Mouse (Mus musculus) cerebellum, adult 2 months (tissue): Measurements from ENCODE around the gene Kifc5b. TPM values are rescaled to one million over a fixed set of nuclear protein-coding genes. Genes with fewer than 3 reads are reported as not detected.
A peak's percentile ranks its signal among the peaks of the same experiment; 100 is the strongest.
"Not testable (repeated sequence)": the region's sequence is repeated elsewhere in the genome, so short reads cannot be mapped to it uniquely, and the experiment has no call there.

Experiments
- DNase-seq, 2 experiments: peaks; one replicate each; pipeline ENCODE4 v3.0.0; 2021
- H3K27ac ChIP-seq: fragments of 200-500 bp; 2 replicates; pipeline ENCODE4 v1.5.1; 2012; ENCODE audit warnings: low read length, control low read depth, inconsistent platforms; ENCODE audit not compliant: insufficient read depth
- H3K27me3 ChIP-seq: fragments of 200-500 bp; 2 replicates; pipeline ENCODE4 v1.6.1; 2012; ENCODE audit warnings: inconsistent platforms, mild to moderate bottlenecking, low read length, moderate library complexity; ENCODE audit not compliant: control insufficient read depth, insufficient read depth
- H3K4me1 ChIP-seq: fragments of 200-500 bp; 2 replicates; pipeline ENCODE4 v1.6.1; 2011; ENCODE audit warnings: low read length; ENCODE audit not compliant: control insufficient read depth, insufficient read depth
- H3K4me3 ChIP-seq: fragments of 200-500 bp; replicated peaks from 2 replicates; pipeline ENCODE3; 2011; ENCODE audit warnings: mild to moderate bottlenecking, low read depth, low read length, control low read depth; ENCODE audit not compliant: insufficient read depth
- CTCF ChIP-seq: fragments of 200-500 bp; IDR thresholded peaks from 2 replicates; pipeline ENCODE4 v1.5.1; 2011; ENCODE audit warnings: low read depth, mild to moderate bottlenecking, control low read depth, low read length, moderate library complexity, borderline replicate concordance; ENCODE audit not compliant: insufficient read depth
- POLR2A ChIP-seq: fragments of 200-500 bp; IDR thresholded peaks from 2 replicates; pipeline ENCODE4 v1.6.1; 2011; ENCODE audit warnings: low read length, control low read depth, borderline replicate concordance; ENCODE audit not compliant: insufficient read depth
- WGBS: fragments of 180-500 bp; shearing (Covaris S2); methylation state at CpG from one replicate; pipeline ENCODE4 v1.1.7; 2018; 5-methylcytosine and 5-hydroxymethylcytosine counted together
- polyA plus RNA-seq: library from polyadenylated mRNA; depleted of rRNA; stranded (reverse); fragments of >200 nt; gene quantifications from 2 replicates; pipeline ENCODE4 v1.2.3, GENCODE M21; 2012

The Kifc5b gene
- polyA plus RNA-seq, 1 experiment: 5.9 TPM

DNA sequence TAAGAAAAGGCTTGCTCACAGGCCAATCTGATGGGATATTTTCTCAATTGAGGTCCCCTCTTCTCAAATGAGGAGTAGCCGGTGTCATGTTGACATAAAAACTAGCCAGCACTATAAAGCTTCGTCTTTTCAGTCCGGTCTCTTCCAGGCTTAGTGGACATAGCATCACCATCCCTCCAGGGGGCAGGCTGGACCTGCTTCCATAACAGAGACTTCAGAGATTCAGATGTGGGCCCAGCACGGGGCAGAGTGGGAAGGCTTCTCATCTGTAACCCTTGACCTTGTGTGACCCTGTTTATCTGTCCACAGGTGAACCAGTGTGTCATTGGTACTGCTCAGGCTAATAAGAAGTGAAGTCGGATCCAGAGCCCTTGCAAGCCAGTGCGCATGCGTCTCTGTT, 14.9 kb downstream of the Kifc5b start:
- not testable (repeated sequence) for H3K4me1 ChIP-seq, H3K27me3 ChIP-seq, H3K27ac ChIP-seq, H3K4me3 ChIP-seq
- peak in 1 of 2 experiments; percentile 26 for DNase-seq
- TF ChIP-seq CTCF: peak; percentile 20; the same call in 1 of the 2 replicates
- 63% methylated on average over 7 of the region's 7 CpGs for WGBS

DNA sequence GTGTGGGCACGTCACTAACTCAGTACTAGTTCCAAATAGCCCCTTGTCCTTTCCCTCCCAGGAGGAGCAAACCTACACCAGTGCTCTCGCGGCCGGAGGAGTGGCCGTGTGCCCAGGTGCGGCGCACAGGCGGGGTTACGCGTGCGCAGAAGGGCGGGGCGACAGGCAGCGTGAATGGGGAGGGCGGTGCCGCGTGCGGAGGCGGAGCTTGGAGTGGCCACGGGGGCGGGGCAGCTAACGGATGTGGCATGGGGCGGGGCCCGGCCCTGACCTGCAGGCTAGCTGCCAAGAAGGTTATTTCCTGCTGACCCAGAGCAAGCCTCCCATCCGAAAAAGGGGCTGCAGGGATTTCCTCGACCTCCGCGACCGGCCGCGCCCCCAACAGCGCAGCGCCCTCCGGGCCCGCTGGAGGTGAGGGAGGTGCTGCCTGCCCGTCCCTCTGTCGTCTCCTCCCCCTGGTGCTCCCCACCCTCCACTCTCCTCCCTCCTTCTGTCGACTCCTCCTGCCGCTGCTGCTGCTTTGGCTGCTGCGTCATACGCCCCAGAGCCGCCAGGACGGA, 16.0 kb downstream of the Kifc5b start, which contains the start of gene Phf1:
Phf1 (plus strand) TSS at position 214 of the 560 bp plus-strand sequence.
- H3K27ac ChIP-seq: peak within 1 kb of the TSS; percentile 36
- TF ChIP-seq POLR2A: peak; percentile 98
- no peak for TF ChIP-seq CTCF

DNA sequence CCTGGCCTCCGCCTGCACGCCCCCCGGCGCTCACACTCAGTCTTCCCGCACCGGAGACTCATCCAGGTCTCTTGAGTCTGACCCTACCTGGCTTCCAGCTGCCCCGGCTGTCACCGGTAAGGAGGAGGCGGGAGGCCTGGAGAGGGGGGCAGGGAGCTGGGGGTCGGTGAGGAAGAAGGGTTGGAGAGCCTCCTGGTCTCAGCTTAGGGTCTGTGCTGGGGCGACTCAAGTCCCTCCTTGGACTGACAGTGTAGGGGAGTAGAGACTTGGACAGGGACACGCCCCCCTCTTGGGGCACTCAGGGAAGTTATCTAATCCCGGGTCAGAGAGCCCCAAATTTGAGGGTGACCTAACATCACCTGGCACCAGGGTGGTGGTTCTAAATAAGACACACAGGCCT, 16.5 kb downstream of the Kifc5b start:
- Histone ChIP-seq H3K4me3 (peak overlapping the region; percentile 67), H3K27me3 (no peaks in the 10 kb centered on the region), H3K4me1 (peaks cover 6% of the 10 kb centered on the region; the same call in 1 of the 2 replicates), H3K27ac (peak overlapping the region; percentile 36)
- no peak for DNase-seq
- TF ChIP-seq CTCF (no peak), POLR2A (no peak)
- 8% methylated on average over 13 of the region's 13 CpGs for WGBS

More for the DNA sequence above, 16.0 kb downstream of the Kifc5b start, which contains the start of gene Phf1:
- under 1% methylated on average over 43 of the region's 43 CpGs for whole genome bisulfite sequencing
- Histone ChIP-seq H3K4me1 (0 out of 2 replicates have a peak, but pooled peaks cover 4% of the 10 kb centered on the region), H3K4me3 (peak within 1 kb of the TSS; percentile 67), H3K27me3 (no peaks in the 10 kb centered on the region)
- DNase-seq: peak; percentile 94 to 97

DNA sequence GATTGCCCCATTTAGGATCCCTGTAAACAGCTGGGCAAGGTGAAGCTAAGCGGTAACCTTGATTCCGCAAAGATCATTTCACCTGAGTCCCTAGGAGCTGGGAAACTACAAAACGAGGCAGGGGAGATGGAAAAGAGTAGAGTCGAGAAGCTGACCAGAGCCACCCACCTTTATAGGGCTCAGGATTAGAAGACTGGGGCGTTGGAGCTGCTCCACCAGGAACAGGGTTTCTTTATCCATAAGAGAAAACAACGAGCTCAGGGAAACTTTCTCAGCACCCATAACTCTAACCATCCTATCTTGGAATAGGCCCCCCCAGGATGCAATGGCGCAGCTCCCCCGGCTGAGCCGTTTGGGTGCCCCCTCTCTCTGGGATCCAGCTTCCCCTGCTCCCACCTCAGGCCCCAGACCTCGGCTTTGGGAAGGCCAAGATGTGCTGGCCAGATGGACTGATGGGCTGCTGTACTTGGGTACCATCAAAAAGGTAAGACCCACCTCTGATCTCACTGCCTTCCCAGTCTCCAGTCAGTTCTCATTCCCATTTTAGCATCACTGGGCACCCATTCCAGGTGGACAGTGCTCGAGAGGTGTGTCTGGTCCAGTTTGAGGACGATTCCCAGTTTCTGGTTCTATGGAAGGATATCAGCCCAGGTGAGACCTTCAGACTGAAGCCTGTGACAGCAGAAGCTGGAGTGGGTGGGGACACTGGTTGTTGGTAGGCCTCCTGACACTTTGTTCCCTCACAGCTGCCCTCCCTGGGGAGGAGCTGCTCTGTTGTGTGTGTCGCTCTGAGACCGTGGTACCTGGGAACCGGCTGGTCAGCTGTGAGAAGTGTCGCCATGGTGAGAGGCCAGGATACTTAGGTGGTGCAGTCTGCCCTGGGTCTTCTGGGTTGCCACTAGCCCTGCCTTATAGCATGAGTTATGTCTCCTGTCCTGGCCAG, 17.3 kb downstream of the Kifc5b start:
- Histone ChIP-seq H3K27ac (no peak overlapping the region), H3K4me1 (peaks cover 6% of the 10 kb centered on the region; the same call in 1 of the 2 replicates), H3K27me3 (no peaks in the 10 kb centered on the region), H3K4me3 (no peak overlapping the region)
- WGBS: 76% methylated on average over 16 of the region's 16 CpGs
- TF ChIP-seq POLR2A (no peak), CTCF (no peak)
- DNase-seq: no peak

DNA sequence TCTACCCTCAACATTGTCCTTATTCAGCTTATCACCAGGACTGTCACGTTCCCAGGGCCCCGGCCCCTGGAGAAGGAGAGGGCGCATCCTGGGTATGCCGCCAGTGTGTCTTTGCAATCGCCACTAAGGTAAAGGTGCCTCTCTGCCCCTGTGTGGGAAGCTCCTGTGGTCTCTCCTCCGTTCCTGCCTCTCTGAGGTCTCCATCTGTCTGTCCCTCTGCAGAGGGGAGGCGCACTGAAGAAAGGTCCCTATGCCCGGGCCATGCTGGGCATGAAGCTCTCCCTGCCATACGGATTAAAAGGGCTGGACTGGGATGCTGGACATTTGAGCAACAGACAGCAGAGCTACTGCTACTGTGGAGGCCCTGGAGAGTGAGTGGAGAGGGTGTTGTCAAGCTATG, 18.1 kb downstream of the Kifc5b start:
- no peak for DNase-seq
- Histone ChIP-seq H3K4me3 (no peak overlapping the region), H3K27me3 (no peaks in the 10 kb centered on the region), H3K4me1 (peaks cover 6% of the 10 kb centered on the region; the same call in 1 of the 2 replicates), H3K27ac (no peak overlapping the region)
- WGBS: 89% methylated on average over 9 of the region's 9 CpGs
- no peak for TF ChIP-seq POLR2A
- TF ChIP-seq CTCF: no peak

DNA sequence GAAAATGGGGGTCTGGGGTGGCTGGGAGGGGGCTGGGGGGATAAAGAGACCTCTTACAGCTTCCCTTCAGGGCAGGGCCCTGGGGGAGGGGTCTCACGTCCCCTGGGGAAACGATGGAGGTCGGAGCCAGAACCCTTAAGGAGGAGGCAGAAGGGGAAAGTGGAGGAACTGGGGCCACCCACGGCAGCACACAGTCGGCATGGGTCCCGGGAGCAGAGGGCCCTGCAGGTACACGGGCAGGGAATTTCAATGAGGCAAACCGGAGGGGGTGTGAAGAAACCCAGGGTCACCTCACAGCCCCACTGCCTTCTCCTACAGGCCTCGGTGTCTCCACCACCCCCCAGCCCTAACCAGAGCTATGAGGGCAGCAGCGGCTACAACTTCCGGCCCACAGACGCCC, 19.6 kb downstream of the Kifc5b start:
- no peak overlapping the region for H3K27ac ChIP-seq
- H3K4me1 ChIP-seq: peaks cover 10% of the 10 kb centered on the region; the same call in 1 of the 2 replicates
- no peak for TF ChIP-seq POLR2A
- TF ChIP-seq CTCF: no peak
- WGBS: 76% methylated on average over 12 of the region's 12 CpGs
- DNase-seq: peak in 1 of 2 experiments; percentile 23
- no peak overlapping the region for H3K4me3 ChIP-seq
- H3K27me3 ChIP-seq: no peaks in the 10 kb centered on the region

DNA sequence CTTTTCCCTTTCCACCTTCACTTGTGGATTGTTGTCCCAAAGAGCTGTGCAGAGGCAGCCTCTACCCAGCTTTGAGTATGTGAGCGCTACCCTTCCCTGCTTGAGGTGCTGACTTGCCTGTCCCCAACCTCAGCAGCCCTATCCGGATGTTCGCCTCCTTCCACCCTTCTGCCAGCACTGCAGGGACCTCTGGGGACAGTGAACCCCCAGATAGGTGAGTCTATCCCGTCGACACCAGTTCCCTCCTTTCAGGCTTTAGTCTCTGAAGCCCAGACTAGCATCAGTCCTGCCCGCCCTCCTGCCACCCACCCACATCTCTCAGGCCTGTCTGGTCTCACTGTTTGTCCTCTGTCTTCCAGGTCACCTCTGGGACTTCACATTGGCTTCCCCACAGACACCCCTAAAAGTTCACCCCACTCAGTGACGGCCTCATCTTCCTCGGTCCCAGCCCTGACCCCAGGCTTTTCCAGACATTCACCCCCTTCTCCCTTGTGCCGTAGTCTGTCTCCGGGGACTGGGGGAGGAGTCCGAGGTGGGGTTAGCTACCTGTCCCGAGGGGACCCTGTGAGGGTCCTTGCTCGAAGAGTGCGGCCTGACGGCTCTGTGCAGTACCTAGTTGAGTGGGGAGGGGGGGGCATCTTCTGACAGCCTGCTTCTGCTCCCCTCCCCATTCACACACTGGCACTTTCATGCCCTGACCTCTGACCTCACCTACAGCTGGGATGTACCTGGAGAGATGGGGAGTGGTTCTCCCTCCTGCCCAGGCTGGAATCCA, 20.2 kb downstream of the Kifc5b start:
- H3K4me1 ChIP-seq: peaks cover 10% of the 10 kb centered on the region; the same call in 1 of the 2 replicates

More for the DNA sequence above, 20.2 kb downstream of the Kifc5b start:
- WGBS: 81% methylated on average over 15 of the region's 15 CpGs
- H3K27ac ChIP-seq: no peak overlapping the region
- DNase-seq: peak in 1 of 2 experiments; percentile 14
- no peaks in the 10 kb centered on the region for H3K27me3 ChIP-seq
- TF ChIP-seq POLR2A (no peak), CTCF (no peak)
- H3K4me3 ChIP-seq: no peak overlapping the region
